Mouse (Mus musculus): ENCODE data around the gene Mdh2.

- TF ChIP-seq CTCF (IDR thresholded peaks at IDR 0.05) = no peak
- no peak for TF ChIP-seq EP300 (IDR thresholded peaks at IDR 0.05)
Measured at GRCm38 (mm10) chr5:135807263-135807637, 29.0 kb downstream of the Mdh2 start.

Data from lung, postnatal 0 days (tissue).